Mouse (Mus musculus) embryonic facial prominence, embryonic 11.5 days (tissue): ENCODE measurements around the gene March1. TPM values are rescaled to one million over a fixed set of nuclear protein-coding genes. Genes with fewer than 3 reads are reported as not detected.

ENCODE experiments used
- ATAC-seq: fragments of 200-750 bp; cut with Nextera tagmentation; replicated peaks from 2 replicates; pipeline ENCODE4 v1.8.0; 2017; ENCODE audit warnings: low read depth; ENCODE audit not compliant: insufficient number of reproducible peaks, low FRiP score, low TSS enrichment
- DNase-seq: peaks from one replicate; pipeline ENCODE4 v3.0.0-alpha.2; 2015; ENCODE audit warnings: low spot score
- H3K27ac ChIP-seq: fragments of 300-500 bp; sonication (generic); replicated peaks from 2 replicates; pipeline ENCODE4 v1.5.1; 2014; ENCODE audit warnings: mild to moderate bottlenecking, low read depth, low read length, control low read depth
- H3K27me3 ChIP-seq: fragments of 300-500 bp; sonication (generic); 2 replicates; pipeline ENCODE4 v1.6.1; 2014; ENCODE audit warnings: mild to moderate bottlenecking, low read length, moderate library complexity, mixed read lengths; ENCODE audit not compliant: control insufficient read depth, insufficient read depth
- H3K36me3 ChIP-seq: fragments of 300-500 bp; sonication (generic); replicated peaks from 2 replicates; pipeline ENCODE4 v1.6.1; 2014; ENCODE audit warnings: low read depth, mild to moderate bottlenecking, low read length, moderate library complexity, mixed read lengths; ENCODE audit not compliant: control insufficient read depth, insufficient read depth
- H3K4me1 ChIP-seq: fragments of 300-500 bp; sonication (generic); 2 replicates; pipeline ENCODE4 v1.6.1; 2014; ENCODE audit warnings: low read length, mixed read lengths; ENCODE audit not compliant: control insufficient read depth, insufficient read depth
- H3K4me2 ChIP-seq: fragments of 300-500 bp; sonication (generic); 2 replicates; pipeline ENCODE4 v1.6.1; 2014; ENCODE audit warnings: low read depth, mild to moderate bottlenecking, control low read depth, low read length, moderate library complexity
- H3K4me3 ChIP-seq: fragments of 300-500 bp; sonication (generic); 2 replicates; pipeline ENCODE4 v1.5.1; 2014; ENCODE audit warnings: low read depth, low read length, control low read depth
- H3K9ac ChIP-seq: fragments of 300-500 bp; sonication (generic); replicated peaks from 2 replicates; pipeline ENCODE4 v1.6.1; 2014; ENCODE audit warnings: mild to moderate bottlenecking, control low read depth, low read length
- H3K9me3 ChIP-seq: fragments of 300-500 bp; sonication (generic); replicated peaks from 2 replicates; pipeline ENCODE4 v1.6.1; 2016; ENCODE audit warnings: mild to moderate bottlenecking, low read length, inconsistent platforms, mixed read lengths; ENCODE audit not compliant: control insufficient read depth
- WGBS: fragments of 180-500 bp; shearing (Covaris S2); extraction: QIAGEN DNeasy Blood & Tissue Kit; methylation state at CpG from one replicate; pipeline ENCODE4 v1.1.7; 2014; 5-methylcytosine and 5-hydroxymethylcytosine counted together
- polyA plus RNA-seq: library from polyadenylated mRNA; unstranded; fragments of >200 nt; fragmentation: Nextera tagmentation; extraction: Ambion mirVana; gene quantifications from 2 replicates; pipeline ENCODE4 v1.2.1, GENCODE M21; 2014

Gene March1
- polyA plus RNA-seq, 1 experiment from 2014 or later: 0.70 TPM

- no peaks in the 10 kb centered on the region for H3K27me3 ChIP-seq
- WGBS: 77% methylated on average over 2 of the region's 2 CpGs
- DNase-seq (no peak), ATAC-seq (no peak)
- H3K4me2 ChIP-seq: no peak overlapping the region
- H3K9ac ChIP-seq: no peak overlapping the region
- H3K27ac ChIP-seq: no peak overlapping the region
- no peaks in the 10 kb centered on the region for H3K4me1 ChIP-seq
- no peaks in the 10 kb centered on the region for H3K36me3 ChIP-seq
- H3K4me3 ChIP-seq: no peak overlapping the region
- H3K9me3 ChIP-seq: no peaks in the 10 kb centered on the region
Measured at GRCm38 (mm10) chr8:66503381-66503780, 885.7 kb downstream of the March1 start.

GRCm38 (mm10) chr8:66511537-66511936, 893.8 kb downstream of the March1 start, which contains the start of gene Tktl2:
Gene Tktl2, plus strand, starts transcription at chr8:66511756.
- H3K27me3 ChIP-seq: no peaks in the 10 kb centered on the region
- WGBS: 93% methylated on average over 22 of the region's 22 CpGs
- H3K27ac ChIP-seq: no peak within 1 kb of the TSS
- no peak within 1 kb of the TSS for H3K9ac ChIP-seq
- ATAC-seq (no peak), DNase-seq (no peak)
- no peaks in the 10 kb centered on the region for H3K9me3 ChIP-seq
- no peaks in the 10 kb centered on the region for H3K4me1 ChIP-seq
- H3K4me2 ChIP-seq: no peak within 1 kb of the TSS
- no peaks in the 10 kb centered on the region for H3K36me3 ChIP-seq
- no peak within 1 kb of the TSS for H3K4me3 ChIP-seq

- no peak overlapping the region for H3K9ac ChIP-seq
- DNase-seq: no peak
- H3K4me3 ChIP-seq: no peak overlapping the region
- H3K4me1 ChIP-seq: no peaks in the 10 kb centered on the region
- no peaks in the 10 kb centered on the region for H3K36me3 ChIP-seq
- 95% methylated on average over 2 of the region's 2 CpGs for WGBS
- H3K27me3 ChIP-seq: no peaks in the 10 kb centered on the region
- no peak for ATAC-seq
- H3K4me2 ChIP-seq: no peak overlapping the region
- no peak overlapping the region for H3K27ac ChIP-seq
- H3K9me3 ChIP-seq: no peaks in the 10 kb centered on the region
Measured at GRCm38 (mm10) chr8:66519149-66519548, 901.4 kb downstream of the March1 start.

GRCm38 (mm10) chr8:66520576-66520975, 902.9 kb downstream of the March1 start:
- no peak for DNase-seq

More at GRCm38 (mm10) chr8:66520576-66520975, 902.9 kb downstream of the March1 start:
- Histone ChIP-seq H3K9me3 (no peaks in the 10 kb centered on the region), H3K36me3 (no peaks in the 10 kb centered on the region), H3K9ac (no peak overlapping the region), H3K27me3 (no peaks in the 10 kb centered on the region), H3K4me3 (no peak overlapping the region), H3K4me1 (no peaks in the 10 kb centered on the region), H3K4me2 (no peak overlapping the region), H3K27ac (no peak overlapping the region)
- no peak for ATAC-seq
